Mouse (Mus musculus): ENCODE measurements at regions not wholly inside any gene's neighbourhood (a gene's known extent, or its start where the extent isn't known, plus 50 kb on each side); places are given as distances from the start of the nearest gene placed in this dataset.

GRCm38 (mm10) chr12:69456746-69457145, 84.5 kb upstream of the Gm9887 start:
- intact Hi-C loops (cut with DNase I), result loop anchor here (10.0 kb wide), 1 partner anchor 82 kb away; the partner anchor contains the start of genes Arf6 and Gm9887
- peak; percentile 34 for DNase-seq

GRCm38 (mm10) chr12:69456116-69456515, 83.9 kb upstream of the Gm9887 start:
- intact Hi-C loops (cut with DNase I), result loop anchor here (10.0 kb wide), 1 partner anchor 81 kb away; the partner anchor contains the start of genes Arf6 and Gm9887

GRCm38 (mm10) chr12:69455566-69455965, 83.3 kb upstream of the Gm9887 start:
- DNase-seq, result no peak
- intact Hi-C loops (cut with DNase I), result loop anchor here (10.0 kb wide), 1 partner anchor 81 kb away; the partner anchor contains the start of genes Arf6 and Gm9887

More at GRCm38 (mm10) chr12:69456116-69456515, 83.9 kb upstream of the Gm9887 start:
- DNase-seq, result no peak

- intact Hi-C loops (cut with DNase I), result loop anchor here (10.0 kb wide), 1 partner anchor 79 kb away; the partner anchor contains the start of genes Arf6 and Gm9887
- DNase-seq, result no peak
These were observed 81.3 kb upstream of the Gm9887 start for GRCm38 (mm10) chr12:69453544-69453943.

- intact Hi-C loops (cut with DNase I), result loop anchor here (10.0 kb wide), 1 partner anchor 78 kb away; the partner anchor contains the start of genes Arf6 and Gm9887
These were observed 80.7 kb upstream of the Gm9887 start for GRCm38 (mm10) chr12:69452986-69453385.

GRCm38 (mm10) chr12:69451110-69451509, 78.9 kb upstream of the Gm9887 start:
- no peak for DNase-seq
- intact Hi-C loops (cut with DNase I), result loop anchor here (10.0 kb wide), 1 partner anchor 76 kb away; the partner anchor contains the start of genes Arf6 and Gm9887

More at GRCm38 (mm10) chr12:69452986-69453385, 80.7 kb upstream of the Gm9887 start:
- DNase-seq, result no peak

GRCm38 (mm10) chr12:69447962-69448767, 75.9 kb upstream of the Gm9887 start:
- DNase-seq, result no peak
- intact Hi-C loops (cut with DNase I), result no loop called here

GRCm38 (mm10) chr12:69447322-69447827, 75.1 kb upstream of the Gm9887 start:
- no peak for DNase-seq
- intact Hi-C loops (cut with DNase I), result no loop called here

GRCm38 (mm10) chr12:69446468-69447321, 74.4 kb upstream of the Gm9887 start:
- intact Hi-C loops (cut with DNase I), result no loop called here

GRCm38 (mm10) chr12:69446085-69446467, 73.8 kb upstream of the Gm9887 start:
- intact Hi-C loops (cut with DNase I), result no loop called here
- peak; percentile 37 for DNase-seq

More at GRCm38 (mm10) chr12:69446468-69447321, 74.4 kb upstream of the Gm9887 start:
- DNase-seq, result peak; percentile 77

GRCm38 (mm10) chr12:69442321-69442720, 70.1 kb upstream of the Gm9887 start:
- DNase-seq, result no peak
- intact Hi-C loops (cut with DNase I), result no loop called here

GRCm38 (mm10) chr12:69441764-69442163, 69.5 kb upstream of the Gm9887 start:
- intact Hi-C loops (cut with DNase I), result no loop called here

GRCm38 (mm10) chr12:69438271-69438670, 66.0 kb upstream of the Gm9887 start:
- intact Hi-C loops (cut with DNase I), result no loop called here
- DNase-seq, result no peak

More at GRCm38 (mm10) chr12:69441764-69442163, 69.5 kb upstream of the Gm9887 start:
- DNase-seq, result no peak

- DNase-seq, result peak; percentile 27
- intact Hi-C loops (cut with DNase I), result no loop called here
These were observed 64.7 kb upstream of the Gm9887 start for GRCm38 (mm10) chr12:69436839-69437501.

GRCm38 (mm10) chr12:69434315-69434714, 62.1 kb upstream of the Gm9887 start:
- DNase-seq, result no peak
- intact Hi-C loops (cut with DNase I), result no loop called here

GRCm38 (mm10) chr12:69432086-69432485, 59.8 kb upstream of the Gm9887 start:
- DNase-seq, result no peak
- intact Hi-C loops (cut with DNase I), result no loop called here

- intact Hi-C loops (cut with DNase I), result no loop called here
These were observed 55.9 kb upstream of the Gm9887 start for GRCm38 (mm10) chr12:69428108-69428507.

GRCm38 (mm10) chr12:69425610-69426009, 53.4 kb upstream of the Gm9887 start:
- no peak for DNase-seq
- intact Hi-C loops (cut with DNase I), result no loop called here

More at GRCm38 (mm10) chr12:69428108-69428507, 55.9 kb upstream of the Gm9887 start:
- no peak for DNase-seq

GRCm38 (mm10) chr12:69424971-69425370, 52.7 kb upstream of the Gm9887 start:
- no peak for DNase-seq

More at GRCm38 (mm10) chr12:69424971-69425370, 52.7 kb upstream of the Gm9887 start:
- intact Hi-C loops (cut with DNase I), result no loop called here
